Mouse (Mus musculus): ENCODE results near the gene Enox2. TPM values are rescaled to one million over a fixed set of nuclear protein-coding genes. Genes with fewer than 3 reads are reported as not detected.
"Not testable (repeated sequence)": the region's sequence is repeated elsewhere in the genome, so short reads cannot be mapped to it uniquely, and the experiment has no call there.

Gene Enox2
- polyA plus RNA-seq (2012; rRNA removed), result 9.5 and 10.0 TPM in 2 replicates

DNA sequence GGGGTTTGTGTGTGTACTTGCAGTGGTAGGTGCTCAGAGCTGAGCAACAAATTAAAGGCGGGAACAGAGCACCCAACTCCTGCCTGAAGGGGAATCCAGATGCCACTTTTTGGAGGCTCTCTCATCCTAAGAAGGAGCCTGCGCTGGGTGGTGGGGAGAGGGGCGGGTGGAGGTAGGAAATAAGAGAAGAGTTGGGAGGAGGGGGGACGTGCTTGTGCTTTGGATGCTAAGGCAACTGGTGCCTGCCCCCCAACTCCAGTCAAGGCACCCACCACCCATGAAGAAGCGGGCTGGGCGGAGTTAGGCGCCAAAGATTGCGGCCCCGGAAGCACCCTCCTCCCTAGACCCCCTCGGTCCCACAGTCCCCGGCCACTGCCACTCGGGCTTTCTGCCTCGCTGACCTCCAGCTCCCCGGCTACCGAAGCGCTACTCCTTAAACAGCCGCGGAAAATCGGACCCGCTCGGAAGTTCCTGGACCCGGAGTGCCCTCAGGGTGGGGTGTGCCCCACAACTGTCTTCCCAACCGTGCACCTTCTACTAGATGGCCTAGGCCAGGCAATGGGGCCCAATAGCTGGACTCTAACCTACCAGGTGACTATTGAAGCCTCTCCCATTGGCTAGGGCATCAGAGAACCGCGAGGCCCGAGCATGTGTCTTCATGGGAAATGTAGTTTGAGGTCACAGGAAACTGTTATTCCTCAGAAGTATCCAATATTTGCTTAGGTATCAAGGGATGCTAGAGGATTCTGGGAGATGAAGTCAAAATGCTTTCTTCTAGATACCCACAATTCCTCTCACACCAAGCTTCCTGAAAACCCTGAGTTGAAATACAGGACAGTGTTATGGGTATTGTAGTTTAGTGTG, at the start of gene Enox2:
Gene Enox2 (minus strand): TSS at position 560 of the 864 bp plus-strand sequence.
- DNase-seq (ENCODE audit: low spot score), result peak; percentile 57

DNA sequence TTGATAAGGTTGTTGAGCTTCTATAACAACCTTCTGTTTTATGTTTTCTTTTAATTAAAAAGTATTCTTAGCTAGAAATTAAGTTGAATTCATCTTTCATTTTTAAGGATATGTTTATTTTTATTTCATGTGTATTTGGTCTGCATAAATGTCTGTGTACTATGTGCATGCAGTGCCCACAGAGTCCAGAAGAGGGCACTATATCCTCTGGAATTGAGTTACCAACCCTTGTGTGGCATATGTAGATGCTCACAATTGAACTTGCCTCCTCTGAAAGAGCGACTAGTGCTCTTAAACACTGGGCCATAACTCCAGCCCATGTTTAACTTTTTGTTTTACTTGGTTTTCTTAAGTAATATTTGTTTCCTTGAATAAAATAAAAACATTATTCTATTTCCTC, 21.4 kb upstream of the Enox2 start:
- DNase-seq (ENCODE audit: low spot score), result no peak

DNA sequence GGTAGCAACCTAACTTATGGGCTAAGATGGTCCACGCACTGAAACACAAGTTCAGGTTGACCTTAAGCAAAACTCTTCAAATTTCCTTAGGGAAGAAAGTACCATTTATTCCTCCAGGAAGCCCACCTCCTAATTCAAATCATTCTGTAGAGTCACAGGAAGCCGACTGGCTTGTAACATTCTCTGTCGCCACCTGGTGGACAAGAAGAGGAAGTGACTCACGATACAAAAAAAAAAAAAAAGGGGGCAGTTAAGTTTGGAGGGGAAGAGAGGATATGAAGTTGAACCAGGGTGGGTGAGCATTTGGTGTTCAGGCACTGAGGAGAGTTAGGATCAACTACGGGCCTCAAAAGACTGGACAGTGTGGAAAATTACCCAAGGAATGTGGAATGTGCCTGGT, 18.6 kb upstream of the Enox2 start:
- DNase-seq (ENCODE audit: low spot score), result no peak

DNA sequence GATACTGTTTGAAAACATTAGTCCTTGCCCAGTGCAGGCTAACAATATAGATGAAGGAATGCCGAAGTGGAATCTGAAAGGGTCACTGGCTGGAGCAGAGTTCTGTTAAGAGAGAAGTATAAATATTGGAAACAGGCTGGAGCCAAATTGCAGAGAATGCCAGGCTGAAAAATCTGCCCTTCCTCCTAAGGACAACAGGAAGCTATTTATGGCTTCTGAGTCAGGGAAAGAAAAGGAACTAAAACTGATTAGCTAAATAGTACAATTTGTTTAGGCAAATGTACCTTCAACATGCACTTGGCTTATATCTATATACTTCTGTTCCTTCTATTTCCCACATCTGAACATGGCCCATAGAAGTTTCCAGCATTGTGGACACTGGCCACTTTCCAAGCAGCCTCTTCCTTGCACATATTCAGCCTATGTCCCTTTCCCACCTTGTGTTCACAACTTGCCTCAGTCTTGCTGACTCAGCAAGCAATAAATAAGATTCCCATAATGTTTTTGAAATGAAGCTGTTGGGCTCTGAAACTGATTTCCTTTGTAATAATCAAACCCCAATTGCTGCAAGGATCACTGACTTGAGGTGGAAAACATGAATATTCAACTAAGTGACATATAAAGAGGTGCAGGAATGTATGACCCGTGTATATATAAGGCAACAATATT, 8.0 kb downstream of the Enox2 start:
- DNase-seq (ENCODE audit: low spot score), result no peak

DNA sequence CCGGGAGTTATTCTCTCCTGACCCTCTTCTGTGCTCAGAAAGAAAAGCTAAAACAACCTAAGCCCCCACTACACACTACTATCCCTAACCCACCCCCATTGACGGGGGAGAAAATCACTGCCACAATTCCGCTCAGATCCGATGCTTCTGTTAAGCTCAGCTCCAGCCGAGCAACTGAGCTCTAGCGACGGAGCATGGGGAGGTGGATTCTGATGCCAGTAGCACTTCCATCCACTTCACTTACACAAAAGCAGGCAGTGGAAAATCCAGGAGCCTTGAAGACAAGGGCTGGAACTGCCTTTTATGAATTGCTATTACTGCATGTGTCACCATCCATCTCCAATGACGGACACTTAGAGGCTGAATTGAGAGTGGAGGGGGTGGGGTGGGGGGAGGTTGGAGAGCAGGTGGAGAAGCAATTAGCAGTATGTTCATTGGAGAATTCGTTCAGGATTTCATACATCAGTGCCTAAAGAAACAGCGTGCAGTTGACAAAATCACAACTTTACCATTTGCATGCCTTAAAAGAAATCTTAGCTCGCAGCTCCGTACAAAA, 14.5 kb downstream of the Enox2 start:
- DNase-seq (ENCODE audit: low spot score), result no peak

DNA sequence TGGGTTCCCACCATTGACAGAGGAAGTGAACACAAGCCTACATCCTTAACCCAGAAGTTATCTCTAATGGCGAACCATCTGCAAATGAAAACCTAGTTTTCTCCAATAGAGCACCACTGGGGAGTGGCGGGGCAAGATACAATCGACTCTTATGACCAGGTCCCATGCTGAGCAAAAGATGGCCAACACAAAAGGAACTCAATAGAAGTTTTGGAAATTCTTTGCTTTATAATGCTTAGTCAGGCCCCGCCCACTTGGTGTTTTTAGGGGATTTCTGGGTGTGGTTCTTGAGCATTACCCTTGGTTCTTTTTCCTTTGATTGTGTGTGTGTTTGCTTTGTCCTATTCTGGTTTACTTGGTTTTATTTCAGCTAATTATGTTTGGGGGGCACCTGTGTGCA, 37.2 kb downstream of the Enox2 start:
- DNase-seq (ENCODE audit: low spot score), result no peak

DNA sequence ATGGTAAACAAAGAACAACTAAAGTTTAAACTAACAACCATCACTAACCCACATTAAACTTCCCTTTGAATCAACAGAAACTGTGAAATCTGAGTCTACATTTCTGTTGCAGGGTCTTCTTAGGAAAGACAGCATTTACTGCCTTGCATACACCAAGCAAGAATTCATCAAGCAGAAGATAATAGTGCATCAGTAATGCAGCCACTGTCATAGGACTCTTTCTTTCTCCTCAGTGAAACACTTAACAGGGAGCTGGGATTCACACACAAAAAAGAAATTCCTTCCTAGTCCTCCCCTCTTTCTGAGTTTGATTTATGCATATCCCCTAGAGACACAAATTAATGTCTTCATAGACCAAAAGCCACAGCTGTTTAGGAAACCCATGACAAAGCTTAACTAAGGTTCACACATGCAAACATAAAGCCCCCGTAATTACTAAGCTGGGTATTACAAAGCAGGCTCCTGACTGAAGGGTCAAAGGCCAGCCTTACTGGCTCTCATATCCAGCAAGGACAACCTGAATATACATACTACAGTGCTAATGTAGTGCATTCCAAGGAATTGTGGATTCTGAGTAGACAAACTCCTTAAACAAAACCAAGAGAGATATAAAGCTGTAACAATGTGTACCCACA, 62.1 kb downstream of the Enox2 start:
- no peak for DNase-seq (ENCODE audit: low spot score)

DNA sequence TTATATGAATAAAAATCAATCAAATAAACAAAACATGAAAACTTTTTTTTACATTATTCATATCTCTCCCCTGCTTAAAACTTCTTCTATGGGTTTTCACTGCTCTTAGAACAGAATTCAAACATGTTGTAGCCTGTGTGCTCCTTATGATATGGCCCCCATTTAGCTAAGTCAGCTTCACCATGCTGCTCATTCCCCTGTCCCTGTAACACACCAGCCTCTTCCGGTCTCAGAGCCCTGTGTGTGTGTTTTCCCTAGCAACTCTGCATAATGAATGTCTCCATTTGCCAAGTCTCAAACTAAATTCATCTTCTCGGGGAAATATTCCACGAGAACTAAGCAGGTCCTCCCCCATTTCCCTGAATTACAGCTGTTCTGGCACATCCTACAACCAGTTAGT, 71.6 kb downstream of the Enox2 start:
- DNase-seq (ENCODE audit: low spot score), result no peak

DNA sequence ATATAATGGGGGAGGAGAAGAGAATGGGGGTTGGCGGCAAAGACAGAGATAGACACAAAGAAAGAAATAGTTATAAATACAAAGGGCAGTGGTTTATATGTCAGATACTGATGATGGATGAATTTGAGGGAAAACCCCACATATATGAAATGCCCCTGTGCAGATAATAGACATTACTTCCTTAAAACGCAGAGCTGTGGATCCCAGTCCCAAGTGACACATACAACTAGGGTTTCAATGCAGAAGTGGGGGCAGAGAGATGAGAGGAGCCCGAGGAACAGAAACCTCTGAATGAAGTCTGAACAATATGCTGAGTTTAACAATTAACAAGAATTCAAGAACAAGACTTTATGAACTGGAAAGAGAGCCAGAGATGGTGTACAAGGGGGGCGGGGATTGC, 91.7 kb downstream of the Enox2 start:
- DNase-seq (ENCODE audit: low spot score), result no peak

DNA sequence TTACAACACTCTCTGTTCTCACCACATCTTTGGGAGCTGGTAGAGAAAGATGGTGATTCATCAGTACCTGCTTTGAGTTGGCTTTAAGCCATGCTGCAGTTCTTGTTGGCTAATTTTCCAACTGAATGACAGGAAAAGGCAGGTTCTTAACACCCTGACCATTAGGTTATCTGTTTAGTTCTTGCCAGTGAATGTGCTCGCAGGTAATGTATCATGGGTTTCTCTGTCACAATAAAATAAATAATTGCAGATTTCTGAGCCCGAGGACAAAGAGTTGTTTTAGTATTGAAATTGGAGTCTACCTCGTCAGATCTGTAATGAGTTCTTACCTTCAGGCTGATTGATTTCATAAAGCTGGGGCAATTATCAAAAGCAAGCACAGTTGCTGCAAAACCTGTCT, 106.9 kb downstream of the Enox2 start:
- no peak for DNase-seq (ENCODE audit: low spot score)

DNA sequence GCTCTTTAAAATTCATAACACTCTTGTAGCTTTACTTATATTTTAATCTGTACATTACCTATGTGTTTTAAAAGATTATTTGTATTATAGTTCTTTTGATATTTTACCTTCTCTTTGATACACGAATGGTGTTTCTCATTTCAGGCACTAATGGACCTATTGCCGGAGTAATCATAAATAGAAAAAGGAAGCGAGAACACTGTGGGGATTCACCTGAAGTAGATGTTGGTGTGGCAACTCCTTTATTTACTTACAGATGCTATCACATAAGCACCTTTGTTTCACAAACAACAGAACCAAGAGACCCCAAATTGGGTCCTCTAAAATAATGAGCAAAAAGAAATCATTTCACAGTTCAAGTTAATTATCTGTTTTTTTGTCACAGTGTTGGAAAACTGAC, 109.4 kb downstream of the Enox2 start:
- DNase-seq (ENCODE audit: low spot score), result no peak

DNA sequence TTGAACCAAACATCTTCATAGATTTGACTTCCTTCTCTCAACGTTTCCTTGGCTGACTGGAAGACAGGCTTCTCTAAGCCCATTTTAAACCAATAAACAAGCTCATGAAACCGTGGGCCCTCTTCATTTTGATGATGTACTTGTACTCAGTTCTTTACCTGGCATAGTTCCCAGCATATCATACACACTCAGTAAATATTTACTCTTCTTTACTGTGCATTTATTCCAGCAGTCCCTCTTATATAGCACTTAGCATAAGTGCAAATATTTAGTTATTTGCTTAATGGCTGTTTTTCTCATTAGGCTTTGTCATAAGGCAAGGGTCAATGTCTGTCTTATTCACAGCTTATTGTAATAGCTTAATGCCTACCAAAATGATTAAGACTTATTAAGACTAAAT, 133.8 kb downstream of the Enox2 start:
- no peak for DNase-seq (ENCODE audit: low spot score)

DNA sequence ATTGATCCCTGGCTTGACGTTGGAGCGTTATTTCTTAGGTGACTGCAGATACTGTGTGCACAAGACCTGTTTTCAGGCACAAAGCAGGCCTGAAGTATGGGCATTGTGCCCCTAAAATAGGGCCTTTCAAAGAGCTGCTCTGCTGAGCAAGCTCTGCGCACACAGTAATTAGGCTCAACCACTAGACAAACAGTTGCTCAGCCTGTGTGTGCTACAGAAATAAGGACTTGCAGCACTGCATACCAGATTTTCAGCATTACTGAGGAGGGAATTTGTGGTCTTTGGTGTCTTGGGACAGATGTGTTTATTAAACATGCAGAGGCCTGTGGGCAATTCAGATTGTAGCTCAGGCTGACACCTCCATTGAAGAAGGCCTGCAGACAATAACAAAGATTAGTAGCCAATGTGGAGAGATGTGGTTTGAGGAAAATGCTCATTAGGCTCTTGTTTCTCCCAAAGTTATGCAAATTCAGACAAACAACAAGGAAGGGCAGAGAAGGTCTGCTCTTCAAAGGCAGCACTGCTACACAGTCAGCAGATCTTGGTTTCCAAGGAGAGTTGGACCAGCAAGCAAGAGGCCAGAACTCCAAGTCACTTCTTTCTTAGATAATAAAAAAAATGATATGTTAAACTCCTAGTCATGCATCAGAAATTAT, 163.2 kb downstream of the Enox2 start:
- no peak for DNase-seq (ENCODE audit: low spot score)

DNA sequence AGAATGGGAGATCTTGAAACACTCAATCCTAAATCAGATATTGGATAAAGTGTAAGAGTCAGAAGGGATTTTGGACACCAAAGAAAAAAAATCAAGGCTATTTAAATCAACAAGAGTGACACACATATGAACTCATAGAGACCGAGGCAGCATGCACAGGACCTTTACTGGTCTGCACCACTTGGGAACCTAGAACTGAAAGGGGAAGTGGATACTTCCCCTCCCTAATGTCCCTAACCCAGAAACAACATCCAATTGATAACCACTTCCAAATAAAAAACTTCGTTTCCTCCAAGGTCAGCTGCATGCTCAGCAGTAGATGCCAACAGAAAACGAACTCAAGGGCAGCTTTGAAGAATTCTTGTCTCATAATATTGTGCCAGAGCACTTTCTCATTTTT, 171.6 kb downstream of the Enox2 start:
- no peak for DNase-seq (ENCODE audit: low spot score)

DNA sequence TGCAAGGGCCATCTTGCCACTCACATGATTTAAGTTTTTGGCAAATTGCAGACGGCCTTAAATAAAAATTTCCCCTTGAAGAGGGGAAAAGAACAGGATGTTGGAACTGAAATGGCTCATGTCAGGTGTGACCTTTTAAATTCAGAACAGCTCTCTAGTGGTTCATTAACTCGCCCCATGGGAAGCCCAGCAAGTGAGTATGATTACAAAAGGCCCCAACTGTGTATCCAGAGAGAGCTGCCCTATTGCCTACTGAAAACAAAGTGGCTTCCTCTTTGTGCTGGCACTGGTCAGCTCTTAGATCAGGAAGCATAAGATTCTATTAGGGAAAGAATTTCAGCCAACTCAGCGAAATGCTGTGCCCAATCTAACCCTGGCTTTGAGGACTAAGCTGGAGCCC, 175.6 kb downstream of the Enox2 start:
- no peak for DNase-seq (ENCODE audit: low spot score)

DNA sequence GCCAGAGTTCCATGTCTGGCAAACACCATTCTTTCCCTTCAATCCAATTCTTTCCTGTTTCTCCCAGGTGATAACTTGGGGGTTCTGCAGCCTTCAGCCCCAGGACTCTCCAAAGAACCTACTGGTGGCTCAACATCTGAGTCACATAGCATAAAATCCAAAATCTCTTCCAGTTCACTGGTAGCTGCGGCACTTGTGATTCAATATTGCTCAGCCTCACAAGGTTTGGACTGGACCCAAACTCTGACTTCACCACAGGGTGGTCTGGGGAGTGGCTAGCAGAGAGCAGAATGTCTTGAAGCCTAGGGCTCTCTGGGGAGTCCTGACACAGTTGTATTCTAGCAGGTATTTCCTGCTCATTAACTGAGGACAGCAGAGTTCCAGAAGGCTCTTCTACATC, 187.5 kb downstream of the Enox2 start:
- DNase-seq (ENCODE audit: low spot score), result not testable (repeated sequence)

DNA sequence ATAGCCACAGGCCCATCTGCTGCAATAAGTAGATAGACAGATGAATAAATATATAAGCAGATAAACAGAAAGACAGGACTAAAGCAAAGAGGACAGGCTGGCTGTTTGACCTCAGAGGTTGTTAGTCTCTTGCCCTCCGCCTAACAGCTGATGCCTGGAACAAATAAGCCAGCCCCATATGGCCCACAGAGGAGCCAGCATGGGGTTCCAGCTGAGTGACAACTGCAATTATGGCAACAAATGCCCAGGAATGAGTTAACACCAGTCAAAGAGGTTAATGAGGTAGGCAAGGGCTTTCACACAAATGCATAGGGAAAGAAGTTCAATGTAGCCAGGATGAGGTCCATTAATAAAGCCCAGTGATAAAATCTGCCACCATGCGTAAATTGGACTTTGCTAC, 191.8 kb downstream of the Enox2 start:
- DNase-seq (ENCODE audit: low spot score), result no peak

DNA sequence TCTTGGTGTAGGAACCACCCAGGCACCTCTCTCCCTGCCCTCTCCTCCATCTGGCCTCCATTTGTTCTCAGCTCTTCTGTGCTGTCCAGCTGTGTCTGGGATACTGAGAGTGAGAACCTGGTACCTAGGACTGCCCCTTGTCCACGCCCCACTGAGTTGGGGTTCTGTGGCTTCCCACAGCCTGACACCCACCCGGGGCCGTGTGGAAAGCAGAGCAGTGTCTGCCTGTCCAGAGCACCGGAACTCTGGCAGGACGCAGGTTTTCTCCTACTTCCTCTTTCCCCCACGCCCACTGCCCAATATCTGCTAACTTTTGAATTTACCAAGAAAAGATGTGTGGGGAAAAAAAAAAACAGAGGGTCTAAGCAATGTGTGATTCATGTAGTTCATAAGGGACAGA, 213.0 kb downstream of the Enox2 start:
- no peak for DNase-seq (ENCODE audit: low spot score)

DNA sequence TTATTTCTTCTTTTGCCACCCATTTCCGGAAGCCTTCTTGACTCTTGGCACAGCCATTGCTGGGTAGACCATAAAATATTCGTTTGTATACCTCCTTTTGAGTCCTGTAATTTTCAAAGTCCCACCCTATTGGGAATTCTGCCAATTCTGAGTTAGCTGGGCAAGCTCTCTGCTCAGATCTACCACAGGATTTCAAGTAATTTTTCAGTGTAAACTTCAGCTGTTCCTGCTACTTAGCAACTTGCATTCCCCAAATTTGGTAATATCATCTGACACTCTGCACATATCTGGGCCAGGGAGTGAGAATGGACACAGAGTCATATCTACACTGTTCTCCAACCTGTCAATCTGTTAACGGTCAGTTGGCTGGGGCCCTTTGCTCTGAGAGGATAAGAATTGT, 214.5 kb downstream of the Enox2 start:
- no peak for DNase-seq (ENCODE audit: low spot score)

DNA sequence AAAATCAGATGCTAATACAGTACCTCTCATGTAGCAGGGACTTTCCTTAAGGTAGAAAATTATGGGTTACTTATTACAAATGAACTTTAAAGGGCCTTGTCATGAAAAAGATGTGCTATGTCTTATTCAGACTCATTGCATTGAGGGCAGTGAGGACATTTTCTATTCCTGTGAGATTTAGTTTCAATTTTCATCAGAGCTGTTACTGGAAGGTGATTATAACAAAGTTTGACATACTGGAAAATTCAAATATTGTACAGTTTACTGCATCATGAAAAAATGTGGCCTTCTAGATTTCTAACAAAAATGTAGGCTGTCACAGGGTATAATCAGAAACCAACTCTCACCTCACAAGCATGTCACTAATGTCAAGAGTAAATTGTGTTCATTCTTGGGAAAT, 242.9 kb downstream of the Enox2 start:
- no peak for DNase-seq (ENCODE audit: low spot score)

DNA sequence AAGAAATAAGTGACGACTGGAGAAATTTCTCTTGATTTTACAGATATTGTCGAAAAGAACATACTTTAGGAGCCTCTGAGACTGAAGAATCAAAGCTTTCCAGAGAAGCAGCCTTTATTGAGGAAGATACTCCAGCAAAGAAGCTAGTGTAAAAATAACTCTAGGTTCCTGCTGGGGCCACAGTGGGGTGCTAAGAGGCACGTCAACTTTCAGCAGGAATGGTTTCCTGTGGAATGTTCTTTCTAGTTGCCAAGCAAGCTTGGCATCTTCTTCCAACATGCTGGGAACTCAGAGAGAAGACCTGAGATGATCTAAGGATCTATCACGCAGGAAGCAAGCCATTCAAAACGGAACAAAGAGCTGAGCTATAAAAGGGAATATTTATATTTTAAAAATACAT, 278.3 kb downstream of the Enox2 start:
- DNase-seq (ENCODE audit: low spot score), result no peak

DNA sequence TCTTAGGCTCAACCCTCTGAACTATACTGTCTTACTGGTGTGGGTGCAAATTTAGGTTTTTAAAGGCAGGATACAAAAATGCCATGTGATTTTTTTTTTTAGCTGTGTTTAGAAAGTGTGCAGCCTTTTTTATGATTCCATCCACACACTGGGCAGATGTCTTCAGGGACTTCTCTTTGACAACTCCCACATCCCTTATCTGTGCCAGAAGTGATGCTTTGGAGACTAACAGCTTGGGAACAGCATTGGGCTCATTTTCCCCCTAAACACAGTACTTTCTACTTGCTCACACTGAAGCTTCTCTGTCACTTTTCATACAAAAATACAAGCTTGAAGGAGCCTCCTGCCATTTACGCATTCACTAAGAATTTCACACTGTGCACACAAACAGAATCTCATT, 282.4 kb downstream of the Enox2 start:
- DNase-seq (ENCODE audit: low spot score), result no peak
